ENCODE assay signal across 8 mouse cellular contexts in the genomic region with DNA sequence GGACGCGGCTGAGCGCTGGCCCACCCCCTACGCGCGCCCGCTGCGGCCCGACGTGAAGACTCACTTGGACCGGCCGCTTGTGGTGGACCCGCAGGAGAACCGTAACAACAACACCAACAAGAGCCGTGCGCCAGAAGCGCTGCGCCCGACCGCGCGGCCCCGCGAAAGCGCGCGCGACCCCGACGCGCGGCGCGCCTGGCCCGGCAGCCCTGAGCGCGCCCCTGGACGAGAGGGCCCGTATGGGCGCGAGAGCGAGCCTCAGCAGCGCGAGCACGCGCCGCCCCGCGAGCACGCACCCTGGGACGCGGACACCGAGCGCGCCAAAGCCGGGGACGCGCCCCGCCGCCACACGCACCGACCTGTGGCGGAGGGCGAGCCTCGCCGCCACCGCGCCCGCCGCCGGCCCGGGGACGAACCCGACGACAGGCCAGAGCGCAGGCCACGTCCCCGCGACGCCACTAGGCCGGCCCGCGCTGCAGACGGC.
DNase-seq lines count a peak whose midpoint lies in the region; ATAC-seq and TF ChIP-seq lines count a peak whose summit lies in the region.

No protein-coding gene starts in this region.

- no peaks in the 10 kb centered on the region; the same call in 1 of the 2 replicates for H3K4me1 ChIP-seq in hindbrain, postnatal 0 days (ENCODE audit: insufficient read depth, low read length)
- H3K4me1 ChIP-seq in midbrain, embryonic 16.5 days (ENCODE audit: control insufficient read depth, insufficient read depth, low read length): peaks cover 6% of the 10 kb centered on the region

- no peaks in the 10 kb centered on the region for H3K9me3 ChIP-seq in hindbrain, postnatal 0 days (ENCODE audit: low read length)
- no peaks in the 10 kb centered on the region for H3K9me3 ChIP-seq in midbrain, embryonic 16.5 days (replicated peaks; ENCODE audit: control insufficient read depth, low read length, poor library complexity, severe bottlenecking)

- peak overlapping the region; percentile 41 for H3K9ac ChIP-seq in hindbrain, postnatal 0 days (replicated peaks; ENCODE audit: low read length)
- H3K9ac ChIP-seq in midbrain, embryonic 16.5 days (ENCODE audit: low read depth, low read length): no peak overlapping the region; the same call in 1 of the 2 replicates

- peaks cover 5% of the 10 kb centered on the region; the same call in 1 of the 2 replicates for H3K27me3 ChIP-seq in hindbrain, postnatal 0 days (ENCODE audit: insufficient read depth, low read length)
- H3K27me3 ChIP-seq in midbrain, embryonic 16.5 days (ENCODE audit: control insufficient read depth, insufficient read depth, low read depth, low read length): peaks cover 37% of the 10 kb centered on the region

- DNase-seq in frontal cortex, postnatal 25 days (ENCODE audit: low spot score in 2 of 2): no peak
- DNase-seq in right cerebral cortex, postnatal 4 days: peak; percentile 60
- DNase-seq in right cerebral cortex, adult 2 months (ENCODE audit: low spot score in 2 of 2): no peak
- peak; percentile 83 for DNase-seq in hindbrain, postnatal 0 days (ENCODE audit: low spot score)
- DNase-seq in urinary bladder, postnatal 36 days (ENCODE audit: low spot score in 2 of 2): no peak
- no peak for DNase-seq in yolk sac, embryonic 10.5 days (ENCODE audit: low spot score)

- peak; percentile 29; the same call in 1 of the 2 replicates for ATAC-seq in frontal cortex, adult (ENCODE audit: low TSS enrichment)
- peak; percentile 41 for ATAC-seq in hindbrain, postnatal 0 days
- ATAC-seq in midbrain, embryonic 16.5 days: 0 out of 2 replicates have a peak, but pooled peaks have one; percentile 10

- no peaks in the 10 kb centered on the region for H3K36me3 ChIP-seq in hindbrain, postnatal 0 days (ENCODE audit: insufficient read depth, low read length)
- no peaks in the 10 kb centered on the region for H3K36me3 ChIP-seq in midbrain, embryonic 16.5 days (ENCODE audit: control insufficient read depth, insufficient read depth, low read length)

- 3% methylated on average over 81 of the region's 84 CpGs for WGBS in hindbrain, postnatal 0 days
- 1% methylated on average over 73 of the region's 84 CpGs for WGBS in midbrain, embryonic 16.5 days

- H3K4me2 ChIP-seq in hindbrain, postnatal 0 days (ENCODE audit: low read depth, low read length): peak overlapping the region; percentile 54
- peak overlapping the region; percentile 52 for H3K4me2 ChIP-seq in midbrain, embryonic 16.5 days (ENCODE audit: low read length)

- no peak overlapping the region for H3K27ac ChIP-seq in hindbrain, postnatal 0 days
- no peak overlapping the region for H3K27ac ChIP-seq in midbrain, embryonic 16.5 days (ENCODE audit: low read length)

- H3K4me3 ChIP-seq in hindbrain, postnatal 0 days (ENCODE audit: low read length): peak overlapping the region; percentile 37
- peak overlapping the region; percentile 37 for H3K4me3 ChIP-seq in midbrain, embryonic 16.5 days (ENCODE audit: low read depth, low read length)

- TF ChIP-seq CTCF in hindbrain, postnatal 0 days (IDR thresholded peaks at IDR 0.05; ENCODE audit: low read depth): no peak

Comparison
In these comparisons a context has a peak if more than half of its experiments do, and no peak if none do; other contexts are left out.
1. DNase-seq: peak in right cerebral cortex, postnatal 4 days (single experiment) and hindbrain, postnatal 0 days (single experiment); none in frontal cortex, postnatal 25 days (0 of 2), right cerebral cortex, adult 2 months (0 of 2), urinary bladder, postnatal 36 days (0 of 2) and yolk sac, embryonic 10.5 days (single experiment).
2. Peak in every context shown above with its lines, with median percentiles within 50 percentile points of each other: ATAC-seq.